Mouse (Mus musculus): ENCODE data around the gene Pcyt2. TPM values are rescaled to one million over a fixed set of nuclear protein-coding genes. Genes with fewer than 3 reads are reported as not detected.

The Pcyt2 gene
- polyA plus RNA-seq, 1 experiment from 2014 or later, result 126 TPM

DNA sequence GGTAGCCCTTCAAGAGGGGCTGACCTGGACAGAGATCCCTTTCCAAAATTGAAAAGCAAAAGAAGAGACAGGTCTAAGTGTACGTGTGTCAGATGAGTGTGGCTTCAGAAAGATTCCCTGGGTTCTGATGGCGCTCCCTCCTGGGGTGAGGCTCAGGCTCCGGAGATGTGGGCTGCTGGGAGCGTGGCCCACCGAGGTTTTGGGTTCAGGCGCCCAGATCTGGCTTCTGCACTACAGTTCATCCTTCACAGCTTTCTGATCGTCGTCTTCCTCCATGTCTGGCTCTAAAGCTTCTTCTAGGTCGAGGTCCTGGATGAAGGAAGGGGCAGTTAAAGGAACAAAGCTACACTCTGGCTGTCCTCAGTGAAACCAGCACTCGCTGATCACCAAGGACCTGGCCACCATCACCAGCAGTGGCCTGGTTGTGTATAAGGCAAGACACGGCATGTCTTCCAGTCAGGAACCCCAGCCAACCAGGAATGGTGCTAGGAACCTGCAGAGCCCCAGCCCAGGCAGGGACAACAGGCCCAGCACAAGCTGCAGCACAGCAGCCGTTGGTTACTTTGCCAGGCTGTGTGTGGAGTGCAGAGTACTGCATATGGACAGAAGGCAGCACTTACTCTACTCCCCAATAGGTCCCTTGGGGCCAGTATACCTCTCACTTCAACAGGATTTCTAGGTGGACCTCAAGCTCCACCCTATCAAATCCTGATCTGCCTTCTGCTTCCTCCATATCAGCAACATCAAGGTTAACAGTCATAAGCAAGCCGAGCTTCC lies 56.6 kb downstream of the Pcyt2 start:
- 91% methylated on average over 13 of the region's 13 CpGs for WGBS

More for the DNA sequence above, 56.6 kb downstream of the Pcyt2 start:
- Histone ChIP-seq H3K4me3 (no peak overlapping the region), H3K36me3 (peaks cover 74% of the 10 kb centered on the region), H3K27me3 (no peaks in the 10 kb centered on the region), H3K4me1 (no peaks in the 10 kb centered on the region), H3K4me2 (no peak overlapping the region), H3K27ac (no peak overlapping the region), H3K9ac (no peak overlapping the region), H3K9me3 (no peaks in the 10 kb centered on the region)
- ATAC-seq (ENCODE audit: borderline replicate concordance, extremely low read depth, low FRiP score, low TSS enrichment), result no peak

Small RNA genes lying within 50 kb of the gene (microRNA-seq; reads per million reads assigned to microRNA genes)
- 1.7 reads per million for gene Mir6936

Other genes with a start within 250 kb of the Pcyt2 start
- gene Faap100, start 239.2 kb downstream of the Pcyt2 start, polyA plus RNA-seq (2015; fragmentation: Nextera tagmentation; extraction: Ambion mirVana), result 36.9 and 37.4 TPM in 2 replicates
- gene Nploc4, start 180.2 kb downstream of the Pcyt2 start, polyA plus RNA-seq (2015; fragmentation: Nextera tagmentation; extraction: Ambion mirVana), result 32.5 and 34.5 TPM in 2 replicates
- gene Tspan10, start 175.3 kb downstream of the Pcyt2 start, polyA plus RNA-seq (2015; fragmentation: Nextera tagmentation; extraction: Ambion mirVana), result not detected in 2 replicates
- 0.25 and 0.31 TPM in 2 replicates for gene Pde6g, start 164.4 kb downstream of the Pcyt2 start, polyA plus RNA-seq (2015; fragmentation: Nextera tagmentation; extraction: Ambion mirVana)
- gene Oxld1, start 159.9 kb downstream of the Pcyt2 start, polyA plus RNA-seq (2015; fragmentation: Nextera tagmentation; extraction: Ambion mirVana), result 12.7 and 13.0 TPM in 2 replicates
- gene Ccdc137, start 159.8 kb downstream of the Pcyt2 start, polyA plus RNA-seq (2015; fragmentation: Nextera tagmentation; extraction: Ambion mirVana), result 31.2 and 35.5 TPM in 2 replicates
- 43.8 and 44.6 TPM in 2 replicates for gene Arl16, start 150.3 kb downstream of the Pcyt2 start, polyA plus RNA-seq (2015; fragmentation: Nextera tagmentation; extraction: Ambion mirVana)
- gene Mrpl12, start 133.3 kb downstream of the Pcyt2 start, polyA plus RNA-seq (2015; fragmentation: Nextera tagmentation; extraction: Ambion mirVana), result 125 and 133 TPM in 2 replicates
- 67.5 and 70.9 TPM in 2 replicates for gene Slc25a10, start 126.1 kb downstream of the Pcyt2 start, polyA plus RNA-seq (2015; fragmentation: Nextera tagmentation; extraction: Ambion mirVana)
- 0.91 and 1.1 TPM in 2 replicates for gene Gcgr, start 87.2 kb downstream of the Pcyt2 start, polyA plus RNA-seq (2015; fragmentation: Nextera tagmentation; extraction: Ambion mirVana)
- gene Mcrip1, start 68.2 kb downstream of the Pcyt2 start, polyA plus RNA-seq (2015; fragmentation: Nextera tagmentation; extraction: Ambion mirVana), result 205 and 209 TPM in 2 replicates
- 0.65 and 1.7 TPM in 2 replicates for gene Ppp1r27, start 66.8 kb downstream of the Pcyt2 start, polyA plus RNA-seq (2015; fragmentation: Nextera tagmentation; extraction: Ambion mirVana)
- gene P4hb, start 44.7 kb downstream of the Pcyt2 start, polyA plus RNA-seq (2015; fragmentation: Nextera tagmentation; extraction: Ambion mirVana), result 847 and 883 TPM in 2 replicates
- 697 and 699 TPM in 2 replicates for gene Arhgdia, start 36.3 kb downstream of the Pcyt2 start, polyA plus RNA-seq (2015; fragmentation: Nextera tagmentation; extraction: Ambion mirVana)
- gene Alyref, start 19.6 kb downstream of the Pcyt2 start, polyA plus RNA-seq (2015; fragmentation: Nextera tagmentation; extraction: Ambion mirVana), result 511 and 543 TPM in 2 replicates
- 215 and 222 TPM in 2 replicates for gene Anapc11, start 19.5 kb downstream of the Pcyt2 start, polyA plus RNA-seq (2015; fragmentation: Nextera tagmentation; extraction: Ambion mirVana)
- 0.78 and 1.4 TPM in 2 replicates for gene Npb, start 9.5 kb downstream of the Pcyt2 start, polyA plus RNA-seq (2015; fragmentation: Nextera tagmentation; extraction: Ambion mirVana)
- gene Sirt7, start 7.3 kb upstream of the Pcyt2 start, polyA plus RNA-seq (2015; fragmentation: Nextera tagmentation; extraction: Ambion mirVana), result 32.6 and 34.3 TPM in 2 replicates
- gene Mafg, start 15.7 kb upstream of the Pcyt2 start, polyA plus RNA-seq (2015; fragmentation: Nextera tagmentation; extraction: Ambion mirVana), result 23.3 and 24.5 TPM in 2 replicates
- 25.4 and 27.2 TPM in 2 replicates for gene Pycr1, start 25.8 kb upstream of the Pcyt2 start, polyA plus RNA-seq (2015; fragmentation: Nextera tagmentation; extraction: Ambion mirVana)
- 0.55 and 1.3 TPM in 2 replicates for gene Myadml2, start 30.2 kb upstream of the Pcyt2 start, polyA plus RNA-seq (2015; fragmentation: Nextera tagmentation; extraction: Ambion mirVana)
- 4.1 and 4.3 TPM in 2 replicates for gene Notum, start 43.2 kb upstream of the Pcyt2 start, polyA plus RNA-seq (2015; fragmentation: Nextera tagmentation; extraction: Ambion mirVana)
- gene Aspscr1, start 55.0 kb upstream of the Pcyt2 start, polyA plus RNA-seq (2015; fragmentation: Nextera tagmentation; extraction: Ambion mirVana), result 138 and 143 TPM in 2 replicates
- gene Cenpx, start 95.8 kb upstream of the Pcyt2 start, polyA plus RNA-seq (2015; fragmentation: Nextera tagmentation; extraction: Ambion mirVana), result 160 and 167 TPM in 2 replicates
- gene Lrrc45, start 96.0 kb upstream of the Pcyt2 start, polyA plus RNA-seq (2015; fragmentation: Nextera tagmentation; extraction: Ambion mirVana), result 57.9 and 59.9 TPM in 2 replicates
- 54.9 and 60.5 TPM in 2 replicates for gene Rac3, start 103.5 kb upstream of the Pcyt2 start, polyA plus RNA-seq (2015; fragmentation: Nextera tagmentation; extraction: Ambion mirVana)
- gene Dcxr, start 109.3 kb upstream of the Pcyt2 start, polyA plus RNA-seq (2015; fragmentation: Nextera tagmentation; extraction: Ambion mirVana), result 45.1 and 55.1 TPM in 2 replicates
- 102 and 103 TPM in 2 replicates for gene Cbr2, start 114.2 kb upstream of the Pcyt2 start, polyA plus RNA-seq (2015; fragmentation: Nextera tagmentation; extraction: Ambion mirVana)
- 3.9 and 4.8 TPM in 2 replicates for gene Hmga1b, start 144.9 kb upstream of the Pcyt2 start, polyA plus RNA-seq (2015; fragmentation: Nextera tagmentation; extraction: Ambion mirVana)
- gene Rfng, start 166.3 kb upstream of the Pcyt2 start, polyA plus RNA-seq (2015; fragmentation: Nextera tagmentation; extraction: Ambion mirVana), result 35.4 and 38.3 TPM in 2 replicates
- gene Gps1, start 166.3 kb upstream of the Pcyt2 start, polyA plus RNA-seq (2015; fragmentation: Nextera tagmentation; extraction: Ambion mirVana), result 205 and 213 TPM in 2 replicates
- gene Dus1l, start 178.5 kb upstream of the Pcyt2 start, polyA plus RNA-seq (2015; fragmentation: Nextera tagmentation; extraction: Ambion mirVana), result 84.3 and 90.4 TPM in 2 replicates
- 49.0 and 53.2 TPM in 2 replicates for gene Fasn, start 206.6 kb upstream of the Pcyt2 start, polyA plus RNA-seq (2015; fragmentation: Nextera tagmentation; extraction: Ambion mirVana)

All from lung, embryonic 15.5 days (tissue).